In genomic region chr1:93635580-93636192, GRCm38 (mm10) we compare ENCODE assay signal across 8 mouse cellular contexts. TPM values are rescaled to one million over a fixed set of nuclear protein-coding genes. Genes with fewer than 3 reads are reported as not detected.
DNase-seq lines count a peak whose midpoint lies in the region; ATAC-seq and TF ChIP-seq lines count a peak whose summit lies in the region.

No protein-coding gene starts in this region.

- H3K36me3 ChIP-seq in kidney, embryonic 14.5 days (ENCODE audit: control insufficient read depth, insufficient read depth, low read length) = peaks cover 6% of the 10 kb centered on the region; the same call in 1 of the 2 replicates
- H3K36me3 ChIP-seq in limb, embryonic 15.5 days = peaks cover 9% of the 10 kb centered on the region; the same call in 1 of the 2 replicates

- H3K27ac ChIP-seq in bone marrow macrophage, adult 2 months (ENCODE audit: insufficient read depth, low read depth, low read length) = peak overlapping the region; percentile 49
- peak overlapping the region; percentile 55 for H3K27ac ChIP-seq in embryonic fibroblast, embryonic 13.5 days (ENCODE audit: insufficient read depth, low read length)
- peak overlapping the region; percentile 85 for H3K27ac ChIP-seq in kidney, embryonic 14.5 days (ENCODE audit: low read depth, low read length)
- H3K27ac ChIP-seq in limb, embryonic 15.5 days = peak overlapping the region; percentile 91

- H3K4me1 ChIP-seq in bone marrow macrophage, adult 2 months (ENCODE audit: control insufficient read depth, insufficient read depth, low read length) = peaks cover 15% of the 10 kb centered on the region
- H3K4me1 ChIP-seq in embryonic fibroblast, embryonic 13.5 days (ENCODE audit: control insufficient read depth, insufficient read depth, low read length) = no peaks in the 10 kb centered on the region; the same call in none of the 2 replicates
- peaks cover 10% of the 10 kb centered on the region for H3K4me1 ChIP-seq in kidney, embryonic 14.5 days (ENCODE audit: control insufficient read depth, insufficient read depth, low read length)
- peaks cover 21% of the 10 kb centered on the region for H3K4me1 ChIP-seq in limb, embryonic 15.5 days

- no peak for TF ChIP-seq CTCF in bone marrow macrophage, adult 2 months (IDR thresholded peaks at IDR 0.05; ENCODE audit: low read depth, low read length)
- no peak for TF ChIP-seq CTCF in embryonic fibroblast, embryonic 13.5 days (IDR thresholded peaks at IDR 0.05; ENCODE audit: borderline replicate concordance, insufficient read depth, low read length)

- peak; percentile 98 for ATAC-seq in kidney, embryonic 14.5 days (ENCODE audit: low FRiP score, low TSS enrichment)
- ATAC-seq in limb, embryonic 15.5 days (ENCODE audit: insufficient number of reproducible peaks, low FRiP score, low TSS enrichment, low read depth) = peak; percentile 99

- H3K9ac ChIP-seq in kidney, embryonic 14.5 days (ENCODE audit: low read depth, low read length) = peak overlapping the region; percentile 77
- H3K9ac ChIP-seq in limb, embryonic 15.5 days = peak overlapping the region; percentile 99

- H3K9me3 ChIP-seq in kidney, embryonic 14.5 days (ENCODE audit: control insufficient read depth, low read length) = no peaks in the 10 kb centered on the region
- H3K9me3 ChIP-seq in limb, embryonic 15.5 days = no peaks in the 10 kb centered on the region

- TF ChIP-seq POLR2A in bone marrow macrophage, adult 2 months (IDR thresholded peaks at IDR 0.05; ENCODE audit: borderline replicate concordance, low read depth, low read length) = no peak
- TF ChIP-seq POLR2A in embryonic fibroblast, embryonic 13.5 days (IDR thresholded peaks at IDR 0.05; ENCODE audit: low read depth, low read length) = peak; percentile 83

- H3K4me2 ChIP-seq in kidney, embryonic 14.5 days (replicated peaks; ENCODE audit: low read depth, low read length) = peak overlapping the region; percentile 94
- H3K4me2 ChIP-seq in limb, embryonic 15.5 days = peak overlapping the region; percentile 82

- H3K4me3 ChIP-seq in bone marrow macrophage, adult 2 months (ENCODE audit: insufficient read depth, low read length) = peak overlapping the region; percentile 99
- peak overlapping the region; percentile 88 for H3K4me3 ChIP-seq in embryonic fibroblast, embryonic 13.5 days (ENCODE audit: insufficient read depth, low read length)
- H3K4me3 ChIP-seq in kidney, embryonic 14.5 days (ENCODE audit: low read length) = peak overlapping the region; percentile 71
- peak overlapping the region; percentile 96 for H3K4me3 ChIP-seq in limb, embryonic 15.5 days

- DNase-seq in B cell, adult 2 months = peak; percentile 97 to 98
- peak; percentile 99 for DNase-seq in heart, adult 9 months (ENCODE audit: low spot score in 2 of 2)
- DNase-seq in monocyte, adult 2 months (ENCODE audit: low read depth in 1 of 2, low spot score in 2 of 2) = peak; percentile 96 to 97
- peak; percentile 99 for DNase-seq in spleen, postnatal 36 days (ENCODE audit: low spot score in 2 of 2)

- H3K27me3 ChIP-seq in kidney, embryonic 14.5 days (ENCODE audit: control insufficient read depth, insufficient read depth, low read length) = no peaks in the 10 kb centered on the region
- H3K27me3 ChIP-seq in limb, embryonic 15.5 days = no peaks in the 10 kb centered on the region

- 1% methylated on average over 44 of the region's 44 CpGs for WGBS in kidney, embryonic 14.5 days
- 1% methylated on average over 44 of the region's 44 CpGs for WGBS in limb, embryonic 15.5 days

RNA-seq across cellular contexts. Expression of gene Stk25, which starts 22.8 kb away (rescaled TPM):
- polyA plus RNA-seq in bone marrow macrophage, adult 2 months (2012; ENCODE audit: insufficient read depth, insufficient read length, missing spikeins) = 61.3 and 66.3 TPM in 2 replicates
- polyA plus RNA-seq in embryonic fibroblast, embryonic 13.5 days (2011; ENCODE audit: insufficient read length, low read depth, missing spikeins) = 100 and 115 TPM in 2 replicates
- 146 and 192 TPM in 2 replicates for polyA plus RNA-seq in kidney, embryonic 14.5 days (2014; fragmentation: Nextera tagmentation; extraction: Ambion mirVana)
- polyA plus RNA-seq in limb, embryonic 15.5 days (2015; fragmentation: Nextera tagmentation; extraction: Ambion mirVana) = 176 and 200 TPM in 2 replicates

RNA-seq across cellular contexts. Expression of gene Bok, which starts 49.8 kb away (rescaled TPM):
- 0.63 TPM in 1 of 2 replicates, not detected in the other for polyA plus RNA-seq in bone marrow macrophage, adult 2 months (2012; ENCODE audit: insufficient read depth, insufficient read length, missing spikeins)
- 11.9 and 17.0 TPM in 2 replicates for polyA plus RNA-seq in embryonic fibroblast, embryonic 13.5 days (2011; ENCODE audit: insufficient read length, low read depth, missing spikeins)
- 72.1 and 86.2 TPM in 2 replicates for polyA plus RNA-seq in kidney, embryonic 14.5 days (2014; fragmentation: Nextera tagmentation; extraction: Ambion mirVana)
- polyA plus RNA-seq in limb, embryonic 15.5 days (2015; fragmentation: Nextera tagmentation; extraction: Ambion mirVana) = 40.5 and 48.4 TPM in 2 replicates

Comparison
In these comparisons a context has a peak if more than half of its experiments do, and no peak if none do; other contexts are left out.
1. Peak in every context shown above with its lines: DNase-seq, ATAC-seq, H3K4me3 ChIP-seq and H3K27ac ChIP-seq.